Mouse (Mus musculus) limb, embryonic 12.5 days (tissue): ENCODE measurements at regions not wholly inside any gene's neighbourhood (a gene's known extent, or its start where the extent isn't known, plus 50 kb on each side); places are given as distances from the start of the nearest gene placed in this dataset.

Experiments used
- ATAC-seq: fragments of 200-750 bp; cut with Nextera tagmentation; 2 replicates; pipeline ENCODE4 v1.8.0; 2017; ENCODE audit warnings: low read depth, moderate TSS enrichment; ENCODE audit not compliant: insufficient number of reproducible peaks, insufficient read depth, low FRiP score, low TSS enrichment
- H3K27ac ChIP-seq: fragments of 300-500 bp; sonication (generic); 2 replicates; pipeline ENCODE4 v1.5.1; 2016; ENCODE audit warnings: mild to moderate bottlenecking, moderate library complexity
- H3K27me3 ChIP-seq: fragments of 300-500 bp; sonication (generic); 2 replicates; pipeline ENCODE4 v1.6.1; 2016; ENCODE audit warnings: mild to moderate bottlenecking, moderate library complexity
- H3K36me3 ChIP-seq: fragments of 300-500 bp; sonication (generic); 2 replicates; pipeline ENCODE4 v1.6.1; 2016; ENCODE audit warnings: mild to moderate bottlenecking, moderate library complexity
- H3K4me1 ChIP-seq: fragments of 300-500 bp; sonication (generic); replicated peaks from 2 replicates; pipeline ENCODE4 v1.6.1; 2016
- H3K4me2 ChIP-seq: fragments of 300-500 bp; sonication (generic); 2 replicates; pipeline ENCODE4 v1.6.1; 2016; ENCODE audit warnings: mild to moderate bottlenecking, moderate library complexity
- H3K4me3 ChIP-seq: fragments of 300-500 bp; sonication (generic); replicated peaks from 2 replicates; pipeline ENCODE4 v1.5.1; 2016; ENCODE audit warnings: mild to moderate bottlenecking
- H3K9ac ChIP-seq: fragments of 300-500 bp; sonication (generic); replicated peaks from 2 replicates; pipeline ENCODE4 v1.6.1; 2016; ENCODE audit warnings: mild to moderate bottlenecking, moderate library complexity
- H3K9me3 ChIP-seq: fragments of 300-500 bp; sonication (generic); 2 replicates; pipeline ENCODE4 v1.6.1; 2016; ENCODE audit warnings: mild to moderate bottlenecking, moderate library complexity
- WGBS: fragments of 180-500 bp; shearing (Covaris S2); methylation state at CpG from one replicate; pipeline ENCODE4 v1.1.7; 2016; 5-methylcytosine and 5-hydroxymethylcytosine counted together

DNA sequence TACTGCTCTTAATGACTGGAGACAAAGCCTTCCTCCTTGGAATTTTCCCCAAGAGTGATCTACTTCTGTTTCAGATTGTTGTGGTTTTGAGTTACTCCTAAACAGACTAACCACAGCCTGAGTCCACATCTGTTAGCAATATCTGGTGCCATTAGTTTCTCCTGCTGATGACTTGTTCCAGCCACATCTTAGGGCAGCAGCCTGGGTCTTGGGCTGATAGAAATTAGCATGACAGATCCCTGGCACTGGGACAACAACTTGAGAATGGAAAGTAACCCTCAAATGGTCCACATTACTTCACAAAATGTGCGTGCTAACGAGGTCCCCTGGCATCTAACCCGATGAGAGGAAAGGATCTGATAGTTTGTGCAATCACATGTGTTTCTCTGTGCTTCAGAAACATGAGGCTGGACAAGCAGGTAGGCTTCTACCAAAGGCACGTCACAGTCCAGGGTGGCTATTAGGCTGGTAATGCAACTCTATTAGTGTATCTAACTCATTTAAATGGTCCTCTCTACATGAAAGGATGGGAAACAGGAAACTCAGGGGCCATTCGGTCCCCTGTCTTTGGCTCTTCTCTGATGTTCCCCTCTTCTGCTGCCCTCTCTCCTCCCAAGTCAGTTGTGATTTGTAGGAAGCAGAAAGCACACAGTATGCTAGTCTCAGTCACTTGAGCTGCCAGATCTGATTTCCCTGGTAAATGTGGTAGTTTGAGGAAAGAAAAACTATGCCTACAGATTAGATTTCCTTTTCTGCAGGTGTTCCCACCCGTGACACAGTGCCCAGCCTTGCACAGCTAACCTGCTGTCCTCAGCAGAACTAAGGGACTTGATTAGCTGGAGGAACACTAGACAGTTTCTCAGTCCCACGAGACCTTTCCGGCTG is 2866.9 kb upstream of the 5930422O12Rik start:
- Histone ChIP-seq H3K9me3 (no peaks in the 10 kb centered on the region), H3K9ac (no peak overlapping the region), H3K4me1 (peaks cover 9% of the 10 kb centered on the region; the same call in 1 of the 2 replicates), H3K4me3 (no peak overlapping the region), H3K27me3 (no peaks in the 10 kb centered on the region), H3K4me2 (no peak overlapping the region), H3K36me3 (no peaks in the 10 kb centered on the region), H3K27ac (0 out of 2 replicates have a peak overlapping the region, but pooled peaks have one; percentile 17)
- 0 out of 2 replicates have a peak, but pooled peaks have one; percentile 68 for ATAC-seq
- 48% methylated on average over 8 of the region's 8 CpGs for WGBS

GRCm38 (mm10) chr8:30569799-30570198 is 2858.7 kb upstream of the 5930422O12Rik start:
- Histone ChIP-seq H3K9ac (no peak overlapping the region), H3K4me3 (no peak overlapping the region), H3K36me3 (no peaks in the 10 kb centered on the region), H3K9me3 (no peaks in the 10 kb centered on the region), H3K4me1 (no peaks in the 10 kb centered on the region), H3K27ac (no peak overlapping the region), H3K27me3 (no peaks in the 10 kb centered on the region), H3K4me2 (no peak overlapping the region)
- no peak for ATAC-seq
- 79% methylated on average over 3 of the region's 3 CpGs for WGBS

DNA sequence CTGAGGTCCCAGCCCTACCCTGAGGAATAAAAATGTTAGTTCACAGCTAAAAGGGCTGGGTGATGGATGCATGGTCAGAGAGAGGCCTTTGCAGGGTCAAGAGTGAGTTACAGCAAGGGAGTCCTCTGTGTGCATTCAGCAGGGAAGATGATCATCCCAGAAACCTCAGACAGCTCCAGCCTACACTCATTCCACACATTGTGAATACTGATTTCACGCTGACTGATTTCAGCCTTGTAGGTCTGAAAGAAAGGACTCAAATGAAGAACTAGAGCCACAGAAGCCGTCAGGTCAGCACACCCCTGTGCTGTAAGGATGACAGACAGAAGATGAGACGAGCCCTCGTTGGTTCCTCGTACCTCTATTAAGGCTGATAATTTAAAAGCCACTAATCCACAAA is 2858.0 kb upstream of the 5930422O12Rik start:
- Histone ChIP-seq H3K4me1 (no peaks in the 10 kb centered on the region), H3K36me3 (no peaks in the 10 kb centered on the region), H3K4me3 (no peak overlapping the region), H3K27me3 (no peaks in the 10 kb centered on the region), H3K9ac (no peak overlapping the region), H3K27ac (no peak overlapping the region), H3K4me2 (no peak overlapping the region), H3K9me3 (no peaks in the 10 kb centered on the region)
- 72% methylated on average over 5 of the region's 5 CpGs for WGBS
- ATAC-seq, result no peak

GRCm38 (mm10) chr8:30587508-30587907 is 2841.0 kb upstream of the 5930422O12Rik start:
- 71% methylated on average over 5 of the region's 5 CpGs for WGBS
- no peak overlapping the region for H3K4me2 ChIP-seq
- H3K4me1 ChIP-seq, result no peaks in the 10 kb centered on the region
- no peak overlapping the region for H3K4me3 ChIP-seq
- no peaks in the 10 kb centered on the region for H3K27me3 ChIP-seq
- no peak for ATAC-seq
- H3K27ac ChIP-seq, result no peak overlapping the region
- no peak overlapping the region for H3K9ac ChIP-seq
- no peaks in the 10 kb centered on the region for H3K9me3 ChIP-seq
- H3K36me3 ChIP-seq, result no peaks in the 10 kb centered on the region

DNA sequence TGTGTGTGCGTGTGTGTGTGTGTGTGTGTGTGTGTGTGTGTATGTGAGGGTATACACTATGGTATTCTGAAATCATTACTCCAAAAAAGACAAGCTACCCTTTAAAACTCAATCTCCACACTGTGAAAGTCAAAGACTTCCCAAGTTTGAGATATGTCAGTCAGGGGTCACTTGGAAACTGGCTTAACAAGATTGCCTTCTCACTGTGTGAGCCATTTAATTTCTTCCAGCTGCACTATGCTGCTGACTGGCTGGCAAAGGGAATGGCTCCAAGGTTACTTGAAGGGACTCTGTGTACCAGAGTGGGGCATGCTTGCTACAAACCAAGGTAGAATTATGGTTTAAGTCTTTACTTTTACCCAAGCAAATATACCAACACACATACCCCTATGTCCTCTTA is 2826.1 kb upstream of the 5930422O12Rik start:
- no peaks in the 10 kb centered on the region for H3K9me3 ChIP-seq
- no CpG with 5 or more reads among the region's 1 CpGs for WGBS
- H3K9ac ChIP-seq, result no peak overlapping the region
- no peaks in the 10 kb centered on the region for H3K4me1 ChIP-seq
- no peaks in the 10 kb centered on the region for H3K36me3 ChIP-seq
- H3K4me2 ChIP-seq, result no peak overlapping the region
- 0 out of 2 replicates have a peak, but pooled peaks have one; percentile 31 for ATAC-seq
- no peaks in the 10 kb centered on the region for H3K27me3 ChIP-seq
- no peak overlapping the region for H3K27ac ChIP-seq
- H3K4me3 ChIP-seq, result no peak overlapping the region

DNA sequence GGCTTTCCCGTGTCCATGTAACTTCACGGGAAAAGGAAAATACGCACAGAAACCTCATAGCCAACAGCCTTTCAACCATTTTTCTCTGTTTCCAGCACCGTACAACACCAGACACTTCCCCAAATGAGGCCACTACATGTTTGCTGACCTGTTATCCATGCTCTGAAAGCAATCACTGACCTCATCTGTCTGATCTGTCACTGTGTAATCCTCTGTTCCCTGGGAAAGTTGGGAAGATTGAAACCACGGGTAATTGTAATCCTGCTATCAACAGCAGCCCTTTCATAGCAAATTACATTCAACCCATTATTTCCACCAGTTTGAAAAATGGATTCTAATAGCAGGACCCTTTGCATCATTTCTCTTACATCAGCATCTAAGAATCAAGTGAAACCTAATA is 2798.2 kb upstream of the 5930422O12Rik start:
- no peak overlapping the region for H3K27ac ChIP-seq
- H3K9me3 ChIP-seq, result no peaks in the 10 kb centered on the region
- H3K27me3 ChIP-seq, result no peaks in the 10 kb centered on the region
- ATAC-seq, result no peak
- no peak overlapping the region for H3K4me3 ChIP-seq
- no peaks in the 10 kb centered on the region for H3K36me3 ChIP-seq
- 75% methylated on average over 5 of the region's 5 CpGs for WGBS
- H3K4me1 ChIP-seq, result no peaks in the 10 kb centered on the region
- H3K4me2 ChIP-seq, result no peak overlapping the region
- H3K9ac ChIP-seq, result no peak overlapping the region

- no peak overlapping the region for H3K27ac ChIP-seq
- no peak for ATAC-seq
- 73% methylated on average over 2 of the region's 2 CpGs for WGBS
These were observed 2791.7 kb upstream of the 5930422O12Rik start for GRCm38 (mm10) chr8:30636791-30637190.

DNA sequence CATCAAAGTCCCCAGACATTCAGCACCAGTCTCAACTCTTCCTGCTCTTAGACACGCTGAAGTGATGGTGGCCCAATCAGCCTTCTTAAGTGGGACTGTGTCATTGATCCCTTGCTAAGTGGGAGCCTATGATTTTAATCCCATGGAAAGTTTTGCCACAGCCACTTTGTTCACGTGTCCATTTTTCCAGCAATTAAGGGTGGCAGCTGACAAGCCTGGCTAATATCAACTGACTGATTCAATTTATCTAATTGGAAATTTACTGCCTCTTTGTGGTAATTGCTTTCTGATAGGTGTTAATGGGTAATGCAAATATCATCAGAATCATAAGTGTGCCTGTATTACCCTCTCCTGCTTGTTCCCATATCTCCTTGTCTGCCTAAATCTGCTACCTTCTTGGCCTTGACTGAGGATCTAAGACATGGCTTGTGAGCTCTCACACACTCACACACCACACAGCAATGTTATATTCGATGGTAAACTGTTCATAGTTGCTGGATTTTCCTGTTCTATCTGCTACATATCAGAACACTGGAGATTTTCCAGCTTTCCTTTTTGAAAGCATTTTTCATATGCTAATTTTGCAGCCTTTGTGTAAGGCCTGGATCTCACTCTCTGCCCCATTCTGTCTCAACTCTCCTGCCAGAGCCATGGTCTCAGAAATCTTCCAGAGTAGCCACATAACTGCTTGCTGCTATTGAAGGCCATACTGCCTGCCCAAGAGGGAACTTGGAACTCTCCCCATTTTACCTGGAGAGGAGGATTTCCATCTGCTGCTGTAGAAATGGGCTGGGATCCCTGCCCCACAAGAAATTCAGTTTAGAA is 2785.4 kb upstream of the 5930422O12Rik start:
- ATAC-seq, result no peak
- H3K4me2 ChIP-seq, result no peak overlapping the region

More at GRCm38 (mm10) chr8:30636791-30637190, 2791.7 kb upstream of the 5930422O12Rik start:
- no peak overlapping the region for H3K4me2 ChIP-seq
- no peak overlapping the region for H3K9ac ChIP-seq
- no peaks in the 10 kb centered on the region for H3K36me3 ChIP-seq
- no peaks in the 10 kb centered on the region for H3K9me3 ChIP-seq
- no peaks in the 10 kb centered on the region for H3K27me3 ChIP-seq
- H3K4me3 ChIP-seq, result no peak overlapping the region
- no peaks in the 10 kb centered on the region for H3K4me1 ChIP-seq

DNA sequence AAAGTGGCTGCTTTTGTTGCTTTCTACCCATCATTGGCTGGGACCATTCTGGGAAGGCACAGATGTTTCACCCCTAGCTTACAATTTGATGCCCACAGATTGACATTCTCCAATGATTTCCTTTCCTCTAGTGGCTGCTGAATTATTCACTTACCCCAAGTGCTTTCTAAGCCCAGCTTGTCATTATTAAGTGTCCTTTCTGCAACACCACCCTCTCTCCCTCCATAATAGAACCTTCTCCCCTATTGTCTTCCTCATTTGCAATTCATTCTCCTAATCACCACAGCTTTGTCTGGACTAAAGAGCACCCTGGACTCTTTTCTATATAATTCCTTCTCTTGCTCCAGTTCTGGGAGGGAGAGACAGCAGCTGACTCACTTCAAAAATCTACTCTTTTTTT is 2780.0 kb upstream of the 5930422O12Rik start:
- H3K4me3 ChIP-seq, result no peak overlapping the region
- H3K27me3 ChIP-seq, result no peaks in the 10 kb centered on the region
- H3K36me3 ChIP-seq, result no peaks in the 10 kb centered on the region
- H3K4me2 ChIP-seq, result no peak overlapping the region
- no peak for ATAC-seq
- H3K4me1 ChIP-seq, result no peaks in the 10 kb centered on the region
- no peak overlapping the region for H3K27ac ChIP-seq
- H3K9ac ChIP-seq, result no peak overlapping the region
- no peaks in the 10 kb centered on the region for H3K9me3 ChIP-seq

More for the DNA sequence above, 2785.4 kb upstream of the 5930422O12Rik start:
- H3K27ac ChIP-seq, result no peak overlapping the region
- H3K9ac ChIP-seq, result no peak overlapping the region
- H3K27me3 ChIP-seq, result no peaks in the 10 kb centered on the region
- no peaks in the 10 kb centered on the region for H3K36me3 ChIP-seq
- H3K4me3 ChIP-seq, result no peak overlapping the region
- 58% methylated on average over 3 of the region's 3 CpGs for WGBS
- H3K4me1 ChIP-seq, result no peaks in the 10 kb centered on the region
- H3K9me3 ChIP-seq, result no peaks in the 10 kb centered on the region

DNA sequence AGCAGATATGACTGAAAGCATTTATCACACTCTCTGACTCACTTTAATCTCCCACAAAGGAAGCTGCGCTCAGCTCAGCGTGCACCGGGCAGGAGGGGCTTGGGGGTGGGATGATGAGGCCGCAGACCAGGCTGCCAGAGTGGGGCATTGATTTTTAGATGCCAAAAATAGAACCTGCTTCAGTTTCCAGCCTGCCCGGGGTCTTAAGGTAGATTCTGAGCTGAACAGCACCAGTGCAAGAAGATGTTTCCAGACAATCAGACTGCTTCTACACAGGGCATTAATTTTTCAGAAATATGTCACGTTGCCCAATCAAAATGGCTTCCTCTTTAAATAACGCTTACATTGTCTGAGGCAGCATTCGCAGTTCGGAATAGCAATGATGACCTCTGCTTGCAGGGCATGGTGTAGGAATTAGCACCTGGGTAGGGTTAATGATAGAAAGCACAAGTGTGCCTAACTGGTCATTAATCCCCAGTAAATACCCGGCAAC is 2772.7 kb upstream of the 5930422O12Rik start:
- H3K4me3 ChIP-seq, result no peak overlapping the region
- no peaks in the 10 kb centered on the region for H3K36me3 ChIP-seq
- WGBS, result 59% methylated on average over 10 of the region's 10 CpGs
- H3K27me3 ChIP-seq, result no peaks in the 10 kb centered on the region
- H3K27ac ChIP-seq, result no peak overlapping the region
- no peak overlapping the region for H3K4me2 ChIP-seq
- H3K9me3 ChIP-seq, result 0 out of 2 replicates have a peak, but pooled peaks cover 4% of the 10 kb centered on the region
- no peaks in the 10 kb centered on the region for H3K4me1 ChIP-seq
- no peak overlapping the region for H3K9ac ChIP-seq
- no peak for ATAC-seq

DNA sequence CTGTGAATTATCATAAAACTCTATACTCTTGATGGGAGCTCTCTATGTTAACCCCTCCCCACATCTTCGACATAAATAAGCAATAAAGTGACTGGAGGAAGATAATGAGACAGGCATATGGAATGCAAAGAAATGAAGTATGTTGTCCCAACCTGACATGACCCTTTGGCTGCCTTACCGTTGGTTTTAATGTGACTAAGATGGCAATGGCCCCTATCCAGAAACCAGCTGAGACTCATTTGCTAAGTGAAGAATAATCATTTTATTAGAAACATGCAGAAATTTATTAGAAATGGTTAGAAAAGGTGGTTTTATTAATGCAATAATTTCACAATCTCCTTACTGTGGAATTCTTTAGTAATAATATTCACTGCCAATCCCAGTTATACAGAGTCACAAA is 2767.2 kb upstream of the 5930422O12Rik start:
- Histone ChIP-seq H3K27me3 (no peaks in the 10 kb centered on the region), H3K27ac (no peak overlapping the region), H3K4me1 (no peaks in the 10 kb centered on the region), H3K4me3 (no peak overlapping the region), H3K36me3 (no peaks in the 10 kb centered on the region), H3K9ac (no peak overlapping the region), H3K9me3 (no peaks in the 10 kb centered on the region), H3K4me2 (no peak overlapping the region)
- WGBS, result 54% methylated on average over 2 of the region's 2 CpGs
- no peak for ATAC-seq
